25 mouse cellular contexts compared by ENCODE assay signal in the genomic region with DNA sequence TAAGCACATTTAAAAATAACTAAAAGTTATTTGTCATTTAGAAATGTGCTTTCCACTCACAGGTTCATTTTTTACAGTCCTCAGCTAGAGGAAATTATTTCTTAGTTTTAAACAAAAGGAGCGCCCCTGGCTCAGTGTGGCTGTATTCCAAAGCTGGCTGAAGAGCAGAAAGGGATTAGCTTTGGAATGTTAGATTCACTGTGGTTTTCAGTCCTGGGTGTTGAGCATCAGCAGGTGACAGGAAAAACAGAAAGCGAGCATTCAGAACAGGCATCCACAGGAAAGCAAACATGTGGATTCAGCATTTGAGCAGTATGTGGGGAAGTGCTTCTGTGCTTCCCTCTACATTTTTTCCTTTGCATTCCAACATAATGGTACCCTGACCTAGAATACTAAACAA. TPM values are rescaled to one million over a fixed set of nuclear protein-coding genes. Genes with fewer than 3 reads are reported as not detected.
DNase-seq lines count a peak whose midpoint lies in the region; ATAC-seq and TF ChIP-seq lines count a peak whose summit lies in the region.
"Had no signal": no experiment of that assay in that cellular context is flagged by ENCODE, and none has a peak within 500 bp of the region (broad histone marks: within the 10 kb centered on the region; RNA-seq: fewer than 3 reads in every experiment).

No protein-coding gene starts in this region.

- H3K4me3 ChIP-seq in forebrain, embryonic 11.5 days (ENCODE audit: low read depth, low read length), result no peak overlapping the region
- no peak overlapping the region for H3K4me3 ChIP-seq in forebrain, postnatal 0 days (ENCODE audit: low read depth, low read length)
- no peak overlapping the region for H3K4me3 ChIP-seq in midbrain, embryonic 11.5 days (ENCODE audit: low read depth, low read length)
- no peak overlapping the region for H3K4me3 ChIP-seq in midbrain, postnatal 0 days (ENCODE audit: low read depth, low read length)
- no peak overlapping the region for H3K4me3 ChIP-seq in liver, postnatal 0 days (ENCODE audit: low read depth, low read length)
- H3K4me3 ChIP-seq: embryonic facial prominence, embryonic 12.5 days; forebrain, embryonic 15.5 days; heart, embryonic 12.5 days; hindbrain, embryonic 10.5 days had no signal

- H3K4me2 ChIP-seq in forebrain, embryonic 11.5 days (ENCODE audit: low read depth, low read length, severe bottlenecking), result no peak overlapping the region
- no peak overlapping the region for H3K4me2 ChIP-seq in forebrain, postnatal 0 days (ENCODE audit: low read depth)
- H3K4me2 ChIP-seq in midbrain, embryonic 11.5 days, result no peak overlapping the region
- no peak overlapping the region for H3K4me2 ChIP-seq in midbrain, postnatal 0 days (ENCODE audit: low read depth, low read length, poor library complexity, severe bottlenecking)
- H3K4me2 ChIP-seq in liver, postnatal 0 days (ENCODE audit: low read depth, low read length), result no peak overlapping the region
- H3K4me2 ChIP-seq: embryonic facial prominence, embryonic 12.5 days; forebrain, embryonic 15.5 days; heart, embryonic 12.5 days; hindbrain, embryonic 14.5 days had no signal

- peak; percentile 20; the same call in 1 of the 2 replicates for ATAC-seq in forebrain, embryonic 11.5 days (replicated peaks; ENCODE audit: low FRiP score)
- ATAC-seq in forebrain, postnatal 0 days, result no peak
- 0 out of 2 replicates have a peak, but pooled peaks have one; percentile 39 for ATAC-seq in midbrain, embryonic 11.5 days (ENCODE audit: low FRiP score)
- ATAC-seq in midbrain, postnatal 0 days (ENCODE audit: low FRiP score), result no peak
- no peak for ATAC-seq in liver, postnatal 0 days
- ATAC-seq: forebrain, embryonic 15.5 days had no signal

- no peaks in the 10 kb centered on the region for H3K4me1 ChIP-seq in forebrain, embryonic 11.5 days (replicated peaks; ENCODE audit: control insufficient read depth, insufficient read depth, low read length)
- no peaks in the 10 kb centered on the region for H3K4me1 ChIP-seq in forebrain, postnatal 0 days (ENCODE audit: insufficient read depth)
- H3K4me1 ChIP-seq in midbrain, embryonic 11.5 days (ENCODE audit: control insufficient read depth, insufficient read depth, low read length), result 0 out of 2 replicates have a peak, but pooled peaks cover 2% of the 10 kb centered on the region
- H3K4me1 ChIP-seq in midbrain, postnatal 0 days (ENCODE audit: insufficient read depth, low read length), result no peaks in the 10 kb centered on the region
- no peaks in the 10 kb centered on the region for H3K4me1 ChIP-seq in liver, postnatal 0 days (ENCODE audit: insufficient read depth)
- H3K4me1 ChIP-seq: heart, embryonic 12.5 days; hindbrain, embryonic 10.5 days had no signal

- H3K9me3 ChIP-seq in forebrain, embryonic 11.5 days (ENCODE audit: control insufficient read depth, low read length), result no peaks in the 10 kb centered on the region
- H3K9me3 ChIP-seq in forebrain, postnatal 0 days (ENCODE audit: low read length), result no peaks in the 10 kb centered on the region
- no peaks in the 10 kb centered on the region for H3K9me3 ChIP-seq in midbrain, embryonic 11.5 days (ENCODE audit: control insufficient read depth, low read length)
- no peaks in the 10 kb centered on the region for H3K9me3 ChIP-seq in midbrain, postnatal 0 days (ENCODE audit: low read length)
- no peaks in the 10 kb centered on the region for H3K9me3 ChIP-seq in liver, postnatal 0 days (ENCODE audit: low read length)
- H3K9me3 ChIP-seq: embryonic facial prominence, embryonic 12.5 days; forebrain, embryonic 15.5 days; heart, embryonic 12.5 days; hindbrain, embryonic 10.5 days had no signal

- TF ChIP-seq CTCF in forebrain, postnatal 0 days (IDR thresholded peaks at IDR 0.05; ENCODE audit: low read depth), result no peak
- no peak for TF ChIP-seq CTCF in midbrain, postnatal 0 days (IDR thresholded peaks at IDR 0.05)
- no peak for TF ChIP-seq CTCF in brain, embryonic 14.5 days (IDR thresholded peaks at IDR 0.05; ENCODE audit: borderline replicate concordance, extremely low read depth, insufficient read depth, insufficient read length)
- TF ChIP-seq CTCF in liver, postnatal 0 days (IDR thresholded peaks at IDR 0.05; ENCODE audit: low read depth), result no peak

- DNase-seq in forebrain, embryonic 11.5 days (ENCODE audit: low spot score), result no peak
- DNase-seq in forebrain, postnatal 0 days, result no peak
- no peak for DNase-seq in midbrain, embryonic 11.5 days (ENCODE audit: low spot score, missing footprints)
- no peak for DNase-seq in midbrain, postnatal 0 days (ENCODE audit: low spot score)
- peak; percentile 85 for DNase-seq in Muller cell, postnatal 12 days (ENCODE audit: inconsistent ontology term)
- peak; percentile 45 for DNase-seq in brain, embryonic 14.5 days (ENCODE audit: low read depth)
- DNase-seq in liver, postnatal 0 days, result no peak
- no peak for DNase-seq in left cerebral cortex, adult 8-10 months (ENCODE audit: low spot score in 2 of 2)
- DNase-seq: adrenal gland, adult 8-10 months; adrenal gland, postnatal 36 days; cerebellum, adult 11 months; cerebellum, adult 8-10 months; cerebellum, postnatal 14 days; embryo, embryonic 11 days; gastrocnemius, postnatal 14 days had no signal

- H3K27ac ChIP-seq in forebrain, embryonic 11.5 days (ENCODE audit: low read depth, low read length), result no peak overlapping the region
- H3K27ac ChIP-seq in forebrain, postnatal 0 days (ENCODE audit: low read depth, low read length), result no peak overlapping the region
- no peak overlapping the region for H3K27ac ChIP-seq in midbrain, embryonic 11.5 days (ENCODE audit: low read depth, low read length)
- H3K27ac ChIP-seq in midbrain, postnatal 0 days (ENCODE audit: low read depth, low read length), result no peak overlapping the region
- no peak overlapping the region for H3K27ac ChIP-seq in liver, postnatal 0 days (ENCODE audit: low read depth)
- H3K27ac ChIP-seq: embryonic facial prominence, embryonic 12.5 days; forebrain, embryonic 15.5 days; hindbrain, embryonic 10.5 days; hindbrain, embryonic 14.5 days had no signal

- no peak overlapping the region for H3K9ac ChIP-seq in forebrain, embryonic 11.5 days (ENCODE audit: low read length)
- H3K9ac ChIP-seq in forebrain, postnatal 0 days, result no peak overlapping the region
- no peak overlapping the region for H3K9ac ChIP-seq in midbrain, embryonic 11.5 days (ENCODE audit: low read length)
- H3K9ac ChIP-seq in midbrain, postnatal 0 days (replicated peaks; ENCODE audit: low read length, poor library complexity, severe bottlenecking), result no peak overlapping the region
- no peak overlapping the region for H3K9ac ChIP-seq in liver, postnatal 0 days (replicated peaks)
- H3K9ac ChIP-seq: embryonic facial prominence, embryonic 12.5 days; forebrain, embryonic 15.5 days; heart, embryonic 12.5 days; hindbrain, embryonic 14.5 days had no signal

- H3K36me3 ChIP-seq in forebrain, embryonic 11.5 days (ENCODE audit: control insufficient read depth, insufficient read depth, low read length), result no peaks in the 10 kb centered on the region
- H3K36me3 ChIP-seq in forebrain, postnatal 0 days (ENCODE audit: insufficient read depth), result no peaks in the 10 kb centered on the region
- no peaks in the 10 kb centered on the region for H3K36me3 ChIP-seq in midbrain, embryonic 11.5 days (ENCODE audit: control insufficient read depth, insufficient read depth, low read length)
- no peaks in the 10 kb centered on the region for H3K36me3 ChIP-seq in midbrain, postnatal 0 days (ENCODE audit: insufficient read depth, low read length)
- H3K36me3 ChIP-seq in liver, postnatal 0 days (replicated peaks; ENCODE audit: insufficient read depth, low read length), result no peaks in the 10 kb centered on the region
- H3K36me3 ChIP-seq: embryonic facial prominence, embryonic 12.5 days; forebrain, embryonic 15.5 days; heart, embryonic 12.5 days; hindbrain, embryonic 10.5 days had no signal

- WGBS in forebrain, embryonic 11.5 days, result 29% methylated on average over 2 of the region's 2 CpGs
- 18% methylated on average over 2 of the region's 2 CpGs for WGBS in forebrain, postnatal 0 days
- 23% methylated on average over 2 of the region's 2 CpGs for WGBS in midbrain, embryonic 11.5 days
- WGBS in midbrain, postnatal 0 days, result 33% methylated on average over 2 of the region's 2 CpGs
- 77% methylated on average over 2 of the region's 2 CpGs for WGBS in liver, postnatal 0 days (ENCODE audit: insufficient replicate concordance)

- TF ChIP-seq EP300 in liver, postnatal 0 days (IDR thresholded peaks at IDR 0.05; ENCODE audit: low read depth), result no peak

- no peak for TF ChIP-seq POLR2A in brain, embryonic 14.5 days (IDR thresholded peaks at IDR 0.05; ENCODE audit: borderline replicate concordance, extremely low read depth, insufficient read depth, insufficient read length, poor library complexity, severe bottlenecking)

- H3K27me3 ChIP-seq in forebrain, embryonic 11.5 days (ENCODE audit: control insufficient read depth, insufficient read depth, low read length), result no peaks in the 10 kb centered on the region
- H3K27me3 ChIP-seq in forebrain, postnatal 0 days (ENCODE audit: insufficient read depth, low read length), result no peaks in the 10 kb centered on the region
- no peaks in the 10 kb centered on the region for H3K27me3 ChIP-seq in midbrain, embryonic 11.5 days (ENCODE audit: control insufficient read depth, insufficient read depth, low read length)
- no peaks in the 10 kb centered on the region for H3K27me3 ChIP-seq in midbrain, postnatal 0 days (ENCODE audit: insufficient read depth, low read length)
- no peaks in the 10 kb centered on the region for H3K27me3 ChIP-seq in liver, postnatal 0 days (ENCODE audit: insufficient read depth, low read length)
- H3K27me3 ChIP-seq: embryonic facial prominence, embryonic 12.5 days; forebrain, embryonic 15.5 days; heart, embryonic 12.5 days had no signal

RNA-seq across cellular contexts. Expression of a gene that starts 10.2 kb away (rescaled TPM):
- 3.9 and 5.3 TPM in 2 replicates for polyA plus RNA-seq in forebrain, embryonic 11.5 days (2014; fragmentation: Nextera tagmentation; extraction: Ambion mirVana)
- 7.1 and 8.9 TPM in 2 replicates for total RNA-seq in forebrain, postnatal 0 days (2014; rRNA removed)
- 3.6 and 4.0 TPM in 2 replicates for polyA plus RNA-seq in forebrain, postnatal 0 days (2015; fragmentation: Nextera tagmentation; extraction: Ambion mirVana)
- polyA plus RNA-seq in midbrain, embryonic 11.5 days (2014; fragmentation: Nextera tagmentation; extraction: Ambion mirVana), result 1.7 and 2.2 TPM in 2 replicates
- 7.9 and 9.7 TPM in 2 replicates for total RNA-seq in midbrain, postnatal 0 days (2014; rRNA removed)
- 5.8 and 7.4 TPM in 2 replicates for polyA plus RNA-seq in midbrain, postnatal 0 days (2015; fragmentation: Nextera tagmentation; extraction: Ambion mirVana)
- 3.1 and 4.1 TPM in 2 replicates for polyA plus RNA-seq in brain, embryonic 14.5 days (2012; rRNA removed)
- 0.36 and 0.64 TPM in 2 replicates for polyA plus RNA-seq in liver, postnatal 0 days (2015; fragmentation: Nextera tagmentation; extraction: Ambion mirVana)
- 1 to 10 TPM; 2.2 to 3.5 (median 3.1) TPM for total RNA-seq in left cerebral cortex, adult 8-10 months (2022)
- total RNA-seq: common myeloid progenitor, adult 5-6 weeks; granulocyte monocyte progenitor cell, adult 5-6 weeks; MEL had no signal

RNA-seq across cellular contexts. Expression of a gene that starts 58.8 kb away (rescaled TPM):
- polyA plus RNA-seq in forebrain, embryonic 11.5 days (2014; fragmentation: Nextera tagmentation; extraction: Ambion mirVana), result not detected in 2 replicates
- total RNA-seq in forebrain, postnatal 0 days (2014; rRNA removed), result 1.3 and 1.5 TPM in 2 replicates
- polyA plus RNA-seq in forebrain, postnatal 0 days (2015; fragmentation: Nextera tagmentation; extraction: Ambion mirVana), result 1.2 and 2.2 TPM in 2 replicates
- polyA plus RNA-seq in midbrain, embryonic 11.5 days (2014; fragmentation: Nextera tagmentation; extraction: Ambion mirVana), result 0.06 TPM in 1 of 2 replicates, not detected in the other
- total RNA-seq in midbrain, postnatal 0 days (2014; rRNA removed), result 2.4 and 3.3 TPM in 2 replicates
- polyA plus RNA-seq in midbrain, postnatal 0 days (2015; fragmentation: Nextera tagmentation; extraction: Ambion mirVana), result 3.0 and 3.1 TPM in 2 replicates
- polyA plus RNA-seq in brain, embryonic 14.5 days (2012; rRNA removed), result 0.08 and 0.14 TPM in 2 replicates
- polyA plus RNA-seq in liver, postnatal 0 days (2015; fragmentation: Nextera tagmentation; extraction: Ambion mirVana), result 26.1 and 28.9 TPM in 2 replicates
- total RNA-seq in left cerebral cortex, adult 8-10 months (2022), result 1 to 10 TPM in 2 of 4 experiments, under 1 TPM in 2; 0.55 to 1.4 (median 0.91) TPM
- total RNA-seq: adrenal gland, adult 8-10 months; adrenal gland, postnatal 36 days; common myeloid progenitor, adult 5-6 weeks; granulocyte monocyte progenitor cell, adult 5-6 weeks; heart, adult 8-10 months; MEL had no signal
- polyA plus RNA-seq: C2C12; heart, embryonic 12.5 days; hindbrain, embryonic 10.5 days had no signal

Comparison
In these comparisons a context has a peak if more than half of its experiments do, and no peak if none do; other contexts are left out.
1. ATAC-seq: peak in forebrain, embryonic 11.5 days (single experiment) and midbrain, embryonic 11.5 days (single experiment); none in forebrain, postnatal 0 days (single experiment), midbrain, postnatal 0 days (single experiment) and liver, postnatal 0 days (single experiment).
2. DNase-seq: peak in Muller cell, postnatal 12 days (single experiment) and brain, embryonic 14.5 days (single experiment); none in forebrain, embryonic 11.5 days (single experiment), forebrain, postnatal 0 days (single experiment), midbrain, embryonic 11.5 days (single experiment), midbrain, postnatal 0 days (single experiment), liver, postnatal 0 days (single experiment) and left cerebral cortex, adult 8-10 months (0 of 2).